ENCODE assay signal across 8 mouse cellular contexts in the genomic region with DNA sequence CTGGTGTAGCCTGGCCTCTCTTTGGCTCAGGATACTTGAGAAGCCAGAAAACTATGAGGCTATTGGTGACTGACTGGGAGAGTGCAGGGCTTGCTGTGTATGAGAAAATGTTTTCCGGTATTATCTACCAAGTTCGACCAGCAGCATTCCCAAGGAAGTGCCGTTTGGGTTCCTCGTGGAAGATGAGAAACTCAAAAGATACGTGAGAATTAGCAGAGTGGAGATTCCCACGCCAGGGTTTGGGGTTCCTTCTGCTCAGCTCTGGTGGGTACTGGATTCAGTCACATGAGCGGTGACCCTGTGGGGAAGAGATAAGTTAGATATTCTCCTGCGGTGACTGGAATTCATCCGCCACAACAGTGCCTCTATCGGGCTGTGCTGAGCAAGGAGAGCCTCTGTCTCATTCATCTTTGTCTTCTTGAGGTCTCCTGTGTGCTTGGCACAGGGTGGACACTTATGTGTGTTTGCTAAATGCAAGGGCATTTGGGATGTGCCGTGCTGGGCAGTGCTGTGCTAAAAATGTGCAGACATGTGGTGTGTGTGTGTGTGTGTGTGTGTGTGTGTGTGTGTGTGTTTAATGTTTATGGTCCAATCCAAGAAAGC. TPM values are rescaled to one million over a fixed set of nuclear protein-coding genes. Genes with fewer than 3 reads are reported as not detected.
DNase-seq lines count a peak whose midpoint lies in the region; ATAC-seq and TF ChIP-seq lines count a peak whose summit lies in the region.

No protein-coding gene starts in this region.

- H3K9ac ChIP-seq in hindbrain, embryonic 14.5 days, result peak overlapping the region; percentile 100
- peak overlapping the region; percentile 100 for H3K9ac ChIP-seq in midbrain, embryonic 13.5 days (replicated peaks)

- H3K36me3 ChIP-seq in hindbrain, embryonic 14.5 days (replicated peaks; ENCODE audit: control insufficient read depth, insufficient read depth), result peaks cover 7% of the 10 kb centered on the region
- peaks cover 25% of the 10 kb centered on the region for H3K36me3 ChIP-seq in midbrain, embryonic 13.5 days

- 1% methylated on average over 11 of the region's 11 CpGs for WGBS in cerebellum, adult 2 months
- WGBS in hindbrain, embryonic 14.5 days, result 11% methylated on average over 11 of the region's 11 CpGs
- WGBS in midbrain, embryonic 13.5 days, result 37% methylated on average over 11 of the region's 11 CpGs

- H3K9me3 ChIP-seq in hindbrain, embryonic 14.5 days (ENCODE audit: control insufficient read depth, low read length), result no peaks in the 10 kb centered on the region
- H3K9me3 ChIP-seq in midbrain, embryonic 13.5 days, result no peaks in the 10 kb centered on the region

- peak overlapping the region; percentile 87 for H3K27ac ChIP-seq in cerebellum, adult 2 months (ENCODE audit: insufficient read depth, low read length)
- H3K27ac ChIP-seq in hindbrain, embryonic 14.5 days, result peak overlapping the region; percentile 97
- H3K27ac ChIP-seq in midbrain, embryonic 13.5 days, result peak overlapping the region; percentile 98

- TF ChIP-seq CTCF in cerebellum, adult 2 months (IDR thresholded peaks at IDR 0.05; ENCODE audit: borderline replicate concordance, insufficient read depth, low read depth, low read length), result peak; percentile 20; the same call in 1 of the 2 replicates

- ATAC-seq in hindbrain, embryonic 14.5 days (ENCODE audit: low FRiP score), result peak; percentile 25; the same call in 1 of the 2 replicates
- no peak for ATAC-seq in midbrain, embryonic 13.5 days

- peak; percentile 60 to 63 for DNase-seq in cerebellum, adult 2 months
- DNase-seq in cerebellum, adult 11 months, result no peak
- DNase-seq in cerebellum, postnatal 25 days, result peak; percentile 57 to 63
- DNase-seq in hindbrain, embryonic 14.5 days (ENCODE audit: low spot score), result peak; percentile 72
- DNase-seq in adrenal gland, postnatal 25 days, result no peak
- DNase-seq in ovary, postnatal 10 days (ENCODE audit: low spot score), result no peak
- DNase-seq in c-Kit-positive CD71-positive TER-119-positive erythroid progenitor cells, embryonic 14.5 days (ENCODE audit: low spot score), result no peak

- H3K27me3 ChIP-seq in cerebellum, adult 2 months (ENCODE audit: control insufficient read depth, insufficient read depth, low read length), result no peaks in the 10 kb centered on the region
- no peaks in the 10 kb centered on the region for H3K27me3 ChIP-seq in hindbrain, embryonic 14.5 days (ENCODE audit: control insufficient read depth, insufficient read depth, low read length)
- H3K27me3 ChIP-seq in midbrain, embryonic 13.5 days, result peaks cover 9% of the 10 kb centered on the region; the same call in 1 of the 2 replicates

- H3K4me3 ChIP-seq in cerebellum, adult 2 months (replicated peaks; ENCODE audit: insufficient read depth, low read depth, low read length), result peak overlapping the region; percentile 81
- peak overlapping the region; percentile 98 for H3K4me3 ChIP-seq in hindbrain, embryonic 14.5 days (replicated peaks; ENCODE audit: low read length)
- H3K4me3 ChIP-seq in midbrain, embryonic 13.5 days (replicated peaks), result peak overlapping the region; percentile 98

- TF ChIP-seq POLR2A in cerebellum, adult 2 months (IDR thresholded peaks at IDR 0.05; ENCODE audit: borderline replicate concordance, insufficient read depth, low read length), result no peak

- H3K4me2 ChIP-seq in hindbrain, embryonic 14.5 days (replicated peaks), result peak overlapping the region; percentile 78
- H3K4me2 ChIP-seq in midbrain, embryonic 13.5 days (replicated peaks), result peak overlapping the region; percentile 95

- H3K4me1 ChIP-seq in cerebellum, adult 2 months (ENCODE audit: control insufficient read depth, insufficient read depth, low read length), result peaks cover 34% of the 10 kb centered on the region
- H3K4me1 ChIP-seq in hindbrain, embryonic 14.5 days (replicated peaks; ENCODE audit: control insufficient read depth, insufficient read depth, low read length), result peaks cover 28% of the 10 kb centered on the region
- H3K4me1 ChIP-seq in midbrain, embryonic 13.5 days (replicated peaks), result peaks cover 57% of the 10 kb centered on the region

RNA-seq across cellular contexts. Expression of gene Vash1, which starts 2.2 kb away (rescaled TPM):
- 23.1 and 24.6 TPM in 2 replicates for polyA plus RNA-seq in cerebellum, adult 2 months (2012; rRNA removed)
- polyA plus RNA-seq in hindbrain, embryonic 14.5 days (2014; fragmentation: Nextera tagmentation; extraction: Ambion mirVana), result 27.5 and 31.2 TPM in 2 replicates
- 31.3 and 40.6 TPM in 2 replicates for polyA plus RNA-seq in midbrain, embryonic 13.5 days (2015; fragmentation: Nextera tagmentation; extraction: Ambion mirVana)
- total RNA-seq in adrenal gland, postnatal 25 days (2021), result 4.3 and 5.6 TPM in 2 replicates

RNA-seq across cellular contexts. Expression of gene Angel1, which starts 45.6 kb away (rescaled TPM):
- polyA plus RNA-seq in cerebellum, adult 2 months (2012; rRNA removed), result 23.6 and 23.9 TPM in 2 replicates
- polyA plus RNA-seq in hindbrain, embryonic 14.5 days (2014; fragmentation: Nextera tagmentation; extraction: Ambion mirVana), result 12.3 and 13.1 TPM in 2 replicates
- 10.3 and 10.9 TPM in 2 replicates for polyA plus RNA-seq in midbrain, embryonic 13.5 days (2015; fragmentation: Nextera tagmentation; extraction: Ambion mirVana)
- 2.1 and 3.8 TPM in 2 replicates for total RNA-seq in adrenal gland, postnatal 25 days (2021)

RNA-seq across cellular contexts. Expression of gene Lrrc74a, which starts 53.5 kb away (rescaled TPM):
- not detected in 2 replicates for polyA plus RNA-seq in cerebellum, adult 2 months (2012; rRNA removed)
- not detected in 2 replicates for polyA plus RNA-seq in hindbrain, embryonic 14.5 days (2014; fragmentation: Nextera tagmentation; extraction: Ambion mirVana)
- not detected in 2 replicates for polyA plus RNA-seq in midbrain, embryonic 13.5 days (2015; fragmentation: Nextera tagmentation; extraction: Ambion mirVana)
- not detected in 2 replicates for total RNA-seq in adrenal gland, postnatal 25 days (2021)

Comparison
In these comparisons a context has a peak if more than half of its experiments do, and no peak if none do; other contexts are left out.
1. DNase-seq: peak in cerebellum, adult 2 months (2 of 2), cerebellum, postnatal 25 days (2 of 2) and hindbrain, embryonic 14.5 days (single experiment); none in cerebellum, adult 11 months (single experiment), adrenal gland, postnatal 25 days (single experiment), ovary, postnatal 10 days (single experiment) and c-Kit-positive CD71-positive TER-119-positive erythroid progenitor cells, embryonic 14.5 days (single experiment).
2. Peak in every context shown above with its lines, with median percentiles within 50 percentile points of each other: H3K27ac ChIP-seq and H3K4me3 ChIP-seq.